Mouse (Mus musculus): ENCODE data around the gene Cyth2.

Cyth2 gene

DNA sequence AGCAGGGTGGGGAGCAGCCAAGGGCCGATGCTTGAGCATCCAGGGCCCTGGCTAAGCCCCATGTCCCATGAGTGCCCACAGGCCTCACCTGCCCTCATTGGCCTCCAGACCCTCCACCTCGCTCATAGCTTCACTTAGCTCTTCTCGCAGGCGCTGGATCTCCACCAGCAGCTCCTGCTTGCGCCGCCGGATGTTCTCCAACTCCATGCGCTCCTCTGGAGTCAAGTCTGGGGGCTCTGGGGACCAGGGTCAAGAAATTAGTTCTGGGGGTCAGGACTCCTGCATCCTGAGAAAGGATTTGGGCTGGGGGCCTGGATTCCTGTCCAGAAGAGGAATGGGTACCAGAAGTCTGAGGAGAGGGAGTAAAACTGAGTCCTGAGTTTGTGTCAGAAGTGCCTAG, 1.5 kb downstream of the Cyth2 start:
- DNase-seq (ENCODE audit: low read depth), result no peak

GRCm38 (mm10) chr7:45809276-45810075, 4.9 kb downstream of the Cyth2 start:
- no peak for DNase-seq (ENCODE audit: low read depth)

- DNase-seq (ENCODE audit: low read depth), result no peak
Observed at GRCm38 (mm10) chr7:45808471-45808870, 5.9 kb downstream of the Cyth2 start.

GRCm38 (mm10) chr7:45805941-45806340, 8.4 kb downstream of the Cyth2 start:
- no peak for DNase-seq (ENCODE audit: low read depth)

DNA sequence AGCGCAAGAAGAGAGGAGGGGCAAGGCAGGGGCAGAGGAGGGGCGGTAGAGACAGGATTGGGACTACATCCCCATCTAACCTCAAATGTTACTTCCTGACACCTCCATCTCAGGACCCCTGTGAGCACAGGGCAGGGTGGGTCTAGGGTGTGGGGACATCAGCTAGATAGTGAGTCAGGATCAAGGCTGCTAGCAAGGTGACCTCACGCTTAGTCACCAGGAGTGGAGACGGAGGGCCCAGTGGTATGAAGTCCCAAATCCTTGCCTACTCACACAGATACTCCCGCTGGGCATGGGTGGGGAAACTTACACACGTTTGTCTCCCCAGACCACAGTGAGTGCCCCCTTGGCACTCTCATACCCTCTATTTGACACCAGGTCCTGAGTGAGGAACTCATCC, 11.8 kb downstream of the Cyth2 start:
- DNase-seq (ENCODE audit: low read depth), result peak; percentile 32

DNA sequence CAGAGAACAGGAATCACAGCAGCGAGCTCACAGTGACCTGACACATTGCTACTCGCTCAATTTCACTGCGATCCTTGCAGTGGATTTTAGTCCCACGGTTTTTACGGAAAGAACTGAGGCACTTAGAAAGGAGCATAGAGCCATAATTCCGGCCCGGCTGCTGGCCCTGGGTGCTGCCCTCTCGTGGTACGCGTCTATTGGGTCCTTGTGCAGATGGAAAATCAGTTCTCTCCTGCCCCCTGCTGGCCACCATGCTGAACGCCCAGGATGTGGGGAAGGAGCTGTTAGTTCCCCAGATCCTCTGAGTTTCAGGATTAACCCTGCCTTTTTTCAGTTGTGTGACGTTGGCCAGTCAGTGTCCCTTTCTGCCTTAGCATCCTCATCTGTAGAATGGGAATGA, 13.0 kb downstream of the Cyth2 start:
- peak; percentile 80 for DNase-seq (ENCODE audit: low read depth)

DNA sequence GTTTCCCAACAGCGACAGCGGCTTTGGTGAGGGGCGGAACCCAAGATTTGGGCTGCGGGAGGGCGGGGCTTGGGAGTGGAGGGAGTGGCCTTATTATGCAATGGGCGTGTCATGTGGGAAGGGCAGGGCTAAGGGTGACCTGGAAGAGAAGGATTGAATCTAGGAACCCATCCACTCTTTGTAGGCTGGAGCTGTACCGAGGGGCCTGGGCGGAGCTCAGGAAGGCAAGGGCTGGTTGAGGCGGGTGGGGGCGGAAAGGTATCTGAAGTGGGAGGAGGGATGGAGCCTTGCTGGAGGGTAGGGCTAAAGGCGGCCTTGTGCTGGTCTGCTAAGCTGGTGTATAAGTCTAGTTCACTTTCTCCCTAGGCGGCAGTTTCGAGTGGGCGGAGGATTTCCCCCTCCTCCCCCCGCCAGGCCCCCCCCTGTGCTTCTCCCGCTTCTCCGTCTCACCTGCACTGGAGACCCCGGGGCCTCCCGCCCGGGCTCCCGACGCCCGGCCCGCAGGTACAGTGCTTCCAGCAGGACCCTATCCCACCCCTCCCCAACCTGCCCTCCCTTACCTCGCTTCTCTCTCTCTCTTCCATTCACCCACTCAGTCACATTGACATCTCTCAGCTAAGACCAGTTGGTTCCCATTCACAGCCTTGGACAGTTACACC, 13.7 kb downstream of the Cyth2 start:
- DNase-seq (ENCODE audit: low read depth), result no peak

DNA sequence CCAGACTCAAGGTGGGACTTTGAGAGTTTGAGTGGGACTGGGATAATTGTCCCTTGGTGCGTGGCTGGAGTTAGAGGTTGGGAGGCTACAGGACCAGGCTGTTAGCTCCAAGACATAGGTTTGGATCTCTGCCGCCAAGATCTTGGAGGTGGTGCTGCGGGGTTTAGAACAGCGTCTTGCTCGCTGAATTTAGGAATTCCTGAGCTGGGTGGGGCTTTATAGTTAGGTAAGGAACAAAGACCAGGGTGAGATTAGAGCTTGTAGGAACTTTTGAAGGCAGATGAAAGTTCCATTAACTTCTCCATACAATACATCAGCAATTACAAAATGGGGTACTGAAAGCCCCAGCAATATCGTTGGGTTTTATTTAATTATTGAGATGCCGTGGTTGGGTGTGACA, 14.4 kb downstream of the Cyth2 start:
- DNase-seq (ENCODE audit: low read depth), result no peak

GRCm38 (mm10) chr7:45798931-45799330, 15.4 kb downstream of the Cyth2 start:
- no peak for DNase-seq (ENCODE audit: low read depth)

GRCm38 (mm10) chr7:45798511-45798836, 15.9 kb downstream of the Cyth2 start:
- no peak for DNase-seq (ENCODE audit: low read depth)

DNA sequence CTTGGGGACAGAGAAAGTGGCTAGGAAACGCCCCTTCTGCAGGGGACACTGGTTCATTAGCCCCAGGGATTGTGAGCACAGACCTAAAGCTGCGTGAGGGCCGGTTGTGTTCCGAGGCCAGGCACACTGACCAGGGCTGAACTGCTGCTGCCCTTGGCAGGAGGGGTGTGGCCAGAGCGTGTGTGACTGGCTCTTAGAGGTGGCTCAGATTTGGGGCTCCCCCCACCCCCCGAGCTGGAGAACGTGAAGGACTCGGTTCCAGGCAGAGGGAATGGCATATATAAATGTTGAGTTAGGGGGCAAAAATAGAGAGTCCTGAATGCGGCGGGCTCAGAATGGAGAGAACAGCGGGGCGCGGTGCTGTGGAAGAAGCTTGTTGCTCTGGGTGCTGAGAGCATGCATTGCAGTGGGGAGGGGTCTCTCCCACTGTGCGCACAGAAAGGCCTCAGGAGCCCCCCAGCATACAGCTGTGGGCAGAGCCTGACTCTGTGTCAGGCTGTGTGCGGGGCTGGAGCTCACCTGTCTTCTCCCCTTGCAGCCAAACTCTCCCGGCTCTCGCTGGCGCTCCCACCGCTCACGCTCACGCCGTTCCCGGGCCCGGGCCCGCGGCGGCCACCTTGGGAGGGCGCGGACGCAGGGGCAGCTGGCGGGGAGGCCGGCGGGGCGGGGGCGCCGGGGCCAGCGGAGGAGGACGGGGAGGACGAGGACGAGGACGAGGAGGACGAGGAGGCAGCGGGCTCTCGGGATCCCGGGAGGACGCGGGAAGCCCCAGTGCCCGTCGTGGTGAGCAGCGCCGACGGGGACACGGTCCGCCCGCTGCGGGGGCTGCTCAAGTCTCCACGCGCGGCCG, 16.5 kb downstream of the Cyth2 start:
- DNase-seq (ENCODE audit: low read depth), result no peak

- no peak for DNase-seq (ENCODE audit: low read depth)
Observed at GRCm38 (mm10) chr7:45796950-45797349, 17.4 kb downstream of the Cyth2 start.

- DNase-seq (ENCODE audit: low read depth), result no peak
Observed at GRCm38 (mm10) chr7:45794971-45795370, 19.4 kb downstream of the Cyth2 start.

DNA sequence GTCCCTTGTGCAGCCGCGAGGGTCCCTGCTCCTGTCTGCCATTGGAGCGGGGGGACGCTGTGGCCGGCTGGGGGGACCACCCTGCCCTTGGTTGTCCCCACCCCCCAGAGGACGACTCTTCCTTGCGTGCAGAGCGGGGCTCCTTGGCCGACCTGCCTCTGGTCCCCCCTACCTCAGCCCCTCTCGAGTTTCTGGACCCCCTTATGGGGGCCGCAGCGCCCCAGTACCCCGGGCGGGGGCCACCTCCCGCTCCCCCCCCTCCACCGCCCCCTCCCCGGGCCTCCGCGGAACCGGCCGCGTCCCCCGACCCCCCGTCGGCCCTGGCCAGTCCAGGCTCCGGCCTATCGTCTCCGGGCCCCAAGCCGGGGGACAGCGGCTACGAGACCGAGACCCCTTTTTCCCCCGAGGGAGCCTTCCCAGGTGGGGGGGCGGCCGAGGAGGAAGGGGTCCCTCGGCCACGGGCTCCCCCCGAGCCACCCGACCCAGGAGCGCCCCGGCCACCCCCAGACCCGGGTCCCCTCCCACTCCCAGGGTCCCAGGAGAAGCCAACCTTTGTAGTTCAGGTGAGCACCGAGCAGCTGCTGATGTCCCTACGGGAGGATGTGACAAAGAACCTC, 20.3 kb downstream of the Cyth2 start:
- no peak for DNase-seq (ENCODE audit: low read depth)

DNA sequence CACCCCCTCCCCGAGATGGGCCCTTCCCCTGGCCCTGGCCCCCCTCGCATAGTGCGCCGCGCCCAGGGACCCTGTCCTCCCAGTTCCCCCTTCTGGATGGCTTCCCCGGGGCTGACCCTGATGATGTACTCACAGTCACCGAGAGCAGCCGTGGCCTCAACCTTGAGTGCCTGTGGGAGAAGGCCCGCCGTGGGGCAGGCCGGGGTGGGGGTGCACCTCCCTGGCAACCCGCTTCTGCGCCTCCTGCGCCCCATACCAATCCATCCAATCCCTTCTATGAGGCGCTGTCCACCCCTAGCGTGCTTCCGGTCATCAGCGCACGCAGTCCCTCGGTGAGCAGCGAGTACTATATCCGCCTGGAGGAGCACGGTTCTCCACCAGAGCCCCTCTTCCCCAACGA, 21.1 kb downstream of the Cyth2 start:
- DNase-seq (ENCODE audit: low read depth), result no peak

DNA sequence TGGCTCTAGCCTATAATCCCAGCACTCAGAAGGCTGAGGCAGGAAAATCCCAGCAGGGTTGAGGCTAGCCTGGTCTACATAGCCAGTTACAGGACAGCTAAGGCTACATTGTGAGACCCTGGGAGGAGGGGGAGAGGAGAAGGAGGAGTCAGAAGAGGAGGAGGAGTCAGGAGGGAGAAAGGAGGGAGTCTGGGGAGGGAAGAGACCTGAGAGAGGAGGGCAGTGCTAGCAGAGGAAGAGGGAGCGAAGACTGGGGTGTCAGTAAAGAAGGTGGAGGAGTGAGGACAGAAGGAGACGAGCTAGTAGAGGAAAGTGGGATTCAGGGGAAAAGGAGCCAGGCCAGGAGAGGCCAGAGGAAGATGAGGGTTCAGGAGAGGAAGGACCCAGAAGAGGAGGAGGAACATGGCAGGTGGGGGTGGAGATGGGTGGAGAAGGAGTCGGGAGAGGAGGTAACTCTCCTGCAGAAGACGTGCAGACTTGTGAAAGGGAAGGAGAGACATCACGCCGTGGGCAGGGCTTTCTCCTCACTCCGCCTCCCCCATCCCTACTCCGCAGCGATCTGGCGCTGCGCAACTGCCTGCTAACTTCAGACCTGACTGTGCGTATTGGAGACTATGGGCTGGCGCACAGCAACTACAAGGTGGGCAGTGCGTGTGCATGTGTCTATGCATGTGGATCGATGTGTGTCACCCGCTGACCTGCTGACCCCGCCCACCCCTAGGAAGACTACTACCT, 22.5 kb downstream of the Cyth2 start:
- DNase-seq (ENCODE audit: low read depth), result no peak

DNA sequence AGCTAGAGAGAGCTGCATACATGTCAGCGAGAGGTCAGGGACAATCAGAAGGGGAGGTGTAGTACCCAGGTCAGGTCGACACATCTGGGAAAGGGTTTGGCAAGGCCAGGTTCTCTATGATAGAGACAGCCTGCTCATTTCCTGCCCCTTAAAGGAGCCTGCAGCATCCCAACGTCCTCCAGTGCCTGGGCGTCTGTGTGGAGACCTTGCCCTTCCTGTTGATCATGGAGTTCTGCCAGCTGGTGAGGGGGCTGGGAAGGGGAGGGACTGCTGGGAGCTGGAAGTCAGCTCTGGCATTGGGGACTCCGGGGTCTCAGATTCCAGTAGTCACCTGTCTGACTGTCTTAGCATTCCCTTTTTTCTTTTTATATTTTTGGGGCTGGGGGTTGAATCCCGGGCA, 23.7 kb downstream of the Cyth2 start:
- no peak for DNase-seq (ENCODE audit: low read depth)

DNA sequence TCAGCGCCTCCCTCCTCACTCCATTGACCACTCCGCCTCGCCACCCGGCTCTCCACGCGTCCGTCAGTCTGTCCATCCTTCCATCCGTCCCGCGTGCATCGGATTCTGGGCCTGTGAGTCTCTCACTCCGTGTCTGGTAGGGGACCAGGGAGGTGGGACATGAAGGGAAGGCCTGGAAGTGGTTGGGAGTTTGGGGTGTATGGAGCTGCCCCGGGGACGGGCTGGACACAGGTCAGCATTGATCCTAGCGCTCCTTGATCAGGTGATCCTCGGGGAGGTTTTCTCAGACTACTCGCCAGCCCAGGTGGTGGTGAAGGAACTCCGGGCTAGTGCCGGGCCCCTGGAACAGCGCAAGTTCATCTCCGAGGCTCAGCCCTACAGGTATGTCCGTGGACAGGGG, 26.7 kb downstream of the Cyth2 start:
- DNase-seq (ENCODE audit: low read depth), result no peak

GRCm38 (mm10) chr7:45786661-45787413, 27.5 kb downstream of the Cyth2 start:
- DNase-seq (ENCODE audit: low read depth), result no peak

DNA sequence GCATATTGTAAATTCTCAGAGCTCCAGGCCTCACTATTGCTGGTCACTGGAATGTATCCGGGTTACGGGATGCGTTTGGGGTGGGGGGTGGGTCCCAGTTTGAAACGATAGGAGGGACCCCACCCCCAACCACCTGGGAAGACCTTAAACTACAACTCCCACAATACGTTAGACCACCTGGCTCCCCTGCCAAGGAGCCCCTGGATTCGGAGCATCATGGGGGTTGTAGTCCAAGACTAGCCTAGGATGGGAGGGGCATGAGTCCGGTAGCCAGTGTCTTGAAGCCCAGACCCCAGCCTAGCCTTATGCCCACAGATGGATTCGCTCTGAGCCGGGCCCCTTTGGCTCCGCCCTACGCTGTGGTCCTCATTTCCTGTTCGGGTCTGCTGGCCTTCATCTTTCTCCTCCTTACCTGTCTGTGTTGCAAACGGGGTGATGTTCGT, 28.2 kb downstream of the Cyth2 start:
- no peak for DNase-seq (ENCODE audit: low read depth)
